Mouse (Mus musculus): ENCODE data around the gene Cep89. TPM values are rescaled to one million over a fixed set of nuclear protein-coding genes. Genes with fewer than 3 reads are reported as not detected.
A peak's percentile ranks its signal among the peaks of the same experiment; 100 is the strongest.

The Cep89 gene
- polyA plus RNA-seq, 1 experiment from 2014 or later: 32.2 TPM

DNA sequence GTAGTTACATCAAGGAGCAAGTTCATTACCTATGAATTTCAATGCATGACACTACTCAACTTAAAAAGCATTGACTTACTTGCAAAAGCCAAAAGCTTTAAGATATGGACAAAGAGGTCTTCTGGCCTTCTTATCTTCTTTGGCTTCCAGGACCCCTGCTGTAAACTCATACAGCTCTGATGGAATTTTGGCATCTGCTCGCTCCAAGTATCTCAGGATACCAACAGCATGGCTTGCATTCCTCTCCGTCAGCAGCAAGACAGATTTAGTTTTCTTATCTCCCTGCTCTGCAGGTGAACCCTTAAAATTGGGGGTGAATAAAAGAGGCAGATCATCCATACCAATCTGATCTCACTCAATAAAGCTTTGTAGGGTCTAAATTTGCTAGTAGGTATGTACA is 88.3 kb downstream of the Cep89 start:
- Histone ChIP-seq H3K4me3 (ENCODE audit: low read depth, low read length) (no peak overlapping the region), H3K27me3 (ENCODE audit: control insufficient read depth, insufficient read depth, low read length) (no peaks in the 10 kb centered on the region), H3K9ac (ENCODE audit: low read depth, low read length) (no peak overlapping the region), H3K9me3 (replicated peaks; ENCODE audit: control insufficient read depth, low read length) (no peaks in the 10 kb centered on the region), H3K4me2 (peak overlapping the region; percentile 0; the same call in 1 of the 2 replicates), H3K4me1 (ENCODE audit: control insufficient read depth, insufficient read depth, low read length) (peaks cover 5% of the 10 kb centered on the region; the same call in 1 of the 2 replicates), H3K36me3 (ENCODE audit: control insufficient read depth, insufficient read depth, low read length) (no peaks in the 10 kb centered on the region), H3K27ac (ENCODE audit: low read depth, low read length) (no peak overlapping the region)
- ATAC-seq (replicated peaks; ENCODE audit: insufficient number of reproducible peaks, low FRiP score, low TSS enrichment): no peak
- 25% methylated on average over 2 of the region's 2 CpGs for WGBS (ENCODE audit: insufficient replicate concordance)

- WGBS (ENCODE audit: insufficient replicate concordance): 79% methylated on average over 8 of the region's 8 CpGs
- H3K9me3 ChIP-seq (replicated peaks; ENCODE audit: control insufficient read depth, low read length): no peaks in the 10 kb centered on the region
- H3K4me3 ChIP-seq (ENCODE audit: low read depth, low read length): no peak overlapping the region
- no peak for ATAC-seq (replicated peaks; ENCODE audit: insufficient number of reproducible peaks, low FRiP score, low TSS enrichment)
- H3K9ac ChIP-seq (ENCODE audit: low read depth, low read length): no peak overlapping the region
- no peak overlapping the region for H3K27ac ChIP-seq (ENCODE audit: low read depth, low read length)
- no peaks in the 10 kb centered on the region for H3K27me3 ChIP-seq (ENCODE audit: control insufficient read depth, insufficient read depth, low read length)
- H3K36me3 ChIP-seq (ENCODE audit: control insufficient read depth, insufficient read depth, low read length): no peaks in the 10 kb centered on the region
- H3K4me1 ChIP-seq (ENCODE audit: control insufficient read depth, insufficient read depth, low read length): peaks cover 5% of the 10 kb centered on the region; the same call in 1 of the 2 replicates
- H3K4me2 ChIP-seq: no peak overlapping the region
Measured at GRCm38 (mm10) chr7:35486553-35486952, 89.7 kb downstream of the Cep89 start.

Other genes starting within 250 kb of the Cep89 start
- 0.68 and 0.89 TPM in 2 replicates for gene Slc7a10, start 210.7 kb upstream of the Cep89 start, polyA plus RNA-seq (2014; fragmentation: Nextera tagmentation; extraction: Ambion mirVana)
- 2.1 and 2.2 TPM in 2 replicates for gene Lrp3, start 181.5 kb upstream of the Cep89 start, polyA plus RNA-seq (2014; fragmentation: Nextera tagmentation; extraction: Ambion mirVana)
- 10.4 and 14.5 TPM in 2 replicates for gene Gpatch1, start 78.6 kb upstream of the Cep89 start, polyA plus RNA-seq (2014; fragmentation: Nextera tagmentation; extraction: Ambion mirVana)
- 8.3 and 8.5 TPM in 2 replicates for gene Rhpn2, start 62.9 kb upstream of the Cep89 start, polyA plus RNA-seq (2014; fragmentation: Nextera tagmentation; extraction: Ambion mirVana)
- 15.2 and 16.2 TPM in 2 replicates for gene Faap24, start 199 bp upstream of the Cep89 start, polyA plus RNA-seq (2014; fragmentation: Nextera tagmentation; extraction: Ambion mirVana)
- gene Slc7a9, start 51.8 kb downstream of the Cep89 start, polyA plus RNA-seq (2014; fragmentation: Nextera tagmentation; extraction: Ambion mirVana): 0.66 and 1.7 TPM in 2 replicates
- 0.42 and 0.67 TPM in 2 replicates for gene Tdrd12, start 140.7 kb downstream of the Cep89 start, polyA plus RNA-seq (2014; fragmentation: Nextera tagmentation; extraction: Ambion mirVana)
- 90.4 and 99.8 TPM in 2 replicates for gene Nudt19, start 159.3 kb downstream of the Cep89 start, polyA plus RNA-seq (2014; fragmentation: Nextera tagmentation; extraction: Ambion mirVana)
- gene Rgs9bp, start 188.5 kb downstream of the Cep89 start, polyA plus RNA-seq (2014; fragmentation: Nextera tagmentation; extraction: Ambion mirVana): 1.0 and 1.7 TPM in 2 replicates
- 15.5 and 18.8 TPM in 2 replicates for gene Ankrd27, start 189.2 kb downstream of the Cep89 start, polyA plus RNA-seq (2014; fragmentation: Nextera tagmentation; extraction: Ambion mirVana)